Mouse (Mus musculus): ENCODE results near the gene Ino80. TPM values are rescaled to one million over a fixed set of nuclear protein-coding genes. Genes with fewer than 3 reads are reported as not detected.
A peak's percentile ranks its signal among the peaks of the same experiment; 100 is the strongest.

Ino80 gene
- total RNA-seq, 2 experiments from 2014 or later = 10.9 to 11.1 TPM

- no peak for ATAC-seq (replicated peaks; ENCODE audit: low FRiP score, poor library complexity, severe bottlenecking)
Measured at GRCm38 (mm10) chr2:119358249-119358648, 119.2 kb downstream of the Ino80 start.

GRCm38 (mm10) chr2:119356805-119357204, 120.7 kb downstream of the Ino80 start:
- no peak for ATAC-seq (replicated peaks; ENCODE audit: low FRiP score, poor library complexity, severe bottlenecking)

- ATAC-seq (replicated peaks; ENCODE audit: low FRiP score, poor library complexity, severe bottlenecking) = no peak
Measured at GRCm38 (mm10) chr2:119356310-119356709, 121.2 kb downstream of the Ino80 start.

GRCm38 (mm10) chr2:119355651-119356050, 121.8 kb downstream of the Ino80 start:
- ATAC-seq (replicated peaks; ENCODE audit: low FRiP score, poor library complexity, severe bottlenecking) = no peak

- ATAC-seq (replicated peaks; ENCODE audit: low FRiP score, poor library complexity, severe bottlenecking) = no peak
Measured at GRCm38 (mm10) chr2:119355089-119355488, 122.4 kb downstream of the Ino80 start.

- ATAC-seq (replicated peaks; ENCODE audit: low FRiP score, poor library complexity, severe bottlenecking) = no peak
Measured at GRCm38 (mm10) chr2:119353707-119354106, 123.8 kb downstream of the Ino80 start.

- ATAC-seq (replicated peaks; ENCODE audit: low FRiP score, poor library complexity, severe bottlenecking) = peak; percentile 88
Measured at GRCm38 (mm10) chr2:119350555-119351486, 126.7 kb downstream of the Ino80 start, which contains the start of gene Chac1. Gene Chac1 (plus strand): TSS chr2:119351229.

- no peak for ATAC-seq (replicated peaks; ENCODE audit: low FRiP score, poor library complexity, severe bottlenecking)
Measured at GRCm38 (mm10) chr2:119344537-119345138, 132.8 kb downstream of the Ino80 start.

GRCm38 (mm10) chr2:119337425-119338265, 139.8 kb downstream of the Ino80 start:
- ATAC-seq (replicated peaks; ENCODE audit: low FRiP score, poor library complexity, severe bottlenecking) = peak; percentile 89

- ATAC-seq (replicated peaks; ENCODE audit: low FRiP score, poor library complexity, severe bottlenecking) = no peak
Measured at GRCm38 (mm10) chr2:119336470-119336869, 141.0 kb downstream of the Ino80 start.

GRCm38 (mm10) chr2:119336002-119336401, 141.5 kb downstream of the Ino80 start:
- no peak for ATAC-seq (replicated peaks; ENCODE audit: low FRiP score, poor library complexity, severe bottlenecking)

- ATAC-seq (replicated peaks; ENCODE audit: low FRiP score, poor library complexity, severe bottlenecking) = no peak
Measured at GRCm38 (mm10) chr2:119335535-119335934, 142.0 kb downstream of the Ino80 start.

- no peak for ATAC-seq (replicated peaks; ENCODE audit: low FRiP score, poor library complexity, severe bottlenecking)
Measured at GRCm38 (mm10) chr2:119334964-119335525, 142.4 kb downstream of the Ino80 start.

- ATAC-seq (replicated peaks; ENCODE audit: low FRiP score, poor library complexity, severe bottlenecking) = no peak
Measured at GRCm38 (mm10) chr2:119334135-119334534, 143.4 kb downstream of the Ino80 start.

- no peak for ATAC-seq (replicated peaks; ENCODE audit: low FRiP score, poor library complexity, severe bottlenecking)
Measured at GRCm38 (mm10) chr2:119332177-119332661, 145.3 kb downstream of the Ino80 start.

- no peak for ATAC-seq (replicated peaks; ENCODE audit: low FRiP score, poor library complexity, severe bottlenecking)
Measured at GRCm38 (mm10) chr2:119330795-119331194, 146.7 kb downstream of the Ino80 start.

GRCm38 (mm10) chr2:119329123-119329817, 148.2 kb downstream of the Ino80 start:
- ATAC-seq (replicated peaks; ENCODE audit: low FRiP score, poor library complexity, severe bottlenecking) = no peak

- no peak for ATAC-seq (replicated peaks; ENCODE audit: low FRiP score, poor library complexity, severe bottlenecking)
Measured at GRCm38 (mm10) chr2:119328546-119328945, 148.9 kb downstream of the Ino80 start.

- no peak for ATAC-seq (replicated peaks; ENCODE audit: low FRiP score, poor library complexity, severe bottlenecking)
Measured at GRCm38 (mm10) chr2:119327942-119328526, 149.5 kb downstream of the Ino80 start.
